Mouse (Mus musculus) kidney, postnatal 10 days (tissue): ENCODE results near the gene Tmem123.
A peak's percentile ranks its signal among the peaks of the same experiment; 100 is the strongest.

Source experiments
- DNase-seq: peaks from one replicate; pipeline ENCODE4 v3.0.0; 2021; ENCODE audit warnings: mixed read lengths

Tmem123 gene

DNA sequence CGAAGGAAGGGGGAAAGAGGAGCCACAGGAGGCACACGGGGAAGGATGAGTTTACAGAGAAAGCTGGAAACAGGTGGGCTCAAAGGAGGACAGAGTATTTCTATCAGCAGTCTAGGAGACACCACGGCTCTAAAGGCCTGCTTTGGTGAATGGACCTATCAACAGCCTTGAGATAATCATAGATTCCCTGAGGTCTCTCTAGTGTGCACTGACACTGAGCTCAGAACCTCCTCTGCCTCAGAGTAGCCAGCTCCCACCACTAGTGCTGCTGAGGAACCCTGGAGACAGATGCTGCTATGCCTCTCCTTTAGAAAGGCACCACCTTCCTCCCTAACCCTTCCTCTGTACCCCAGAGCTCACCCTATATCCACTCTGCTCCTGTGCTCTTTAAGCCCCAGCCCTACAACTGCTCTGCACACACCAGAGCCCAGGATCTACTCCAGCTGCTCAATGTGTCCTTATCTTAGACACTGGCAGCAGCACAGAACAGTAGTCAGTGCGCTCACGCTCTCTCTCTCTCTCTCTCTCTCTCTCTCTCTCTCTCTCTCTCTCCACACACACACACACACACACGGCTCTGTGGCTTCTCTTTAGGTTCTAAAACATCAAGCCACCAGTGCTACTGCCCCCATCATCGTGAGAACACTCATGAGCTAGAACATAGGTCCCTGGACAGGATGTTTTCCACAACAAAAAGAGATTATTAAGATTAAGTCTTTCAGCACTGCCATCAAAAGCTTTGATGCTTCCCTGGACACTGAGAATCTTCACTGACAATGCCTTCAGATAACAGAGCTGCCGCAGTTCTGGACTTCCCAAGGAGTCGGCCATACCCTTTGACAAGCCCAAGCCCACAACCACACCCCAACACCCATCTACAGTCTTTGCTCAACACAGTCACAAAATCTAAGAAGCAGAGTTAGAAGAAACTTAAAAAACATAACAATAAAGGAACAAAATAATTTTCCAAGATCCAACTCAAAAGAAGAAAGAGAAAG lies 66.0 kb downstream of the Tmem123 start:
- DNase-seq: no peak

GRCm38 (mm10) chr9:7833421-7833820 lies 69.6 kb downstream of the Tmem123 start:
- no peak for DNase-seq

DNA sequence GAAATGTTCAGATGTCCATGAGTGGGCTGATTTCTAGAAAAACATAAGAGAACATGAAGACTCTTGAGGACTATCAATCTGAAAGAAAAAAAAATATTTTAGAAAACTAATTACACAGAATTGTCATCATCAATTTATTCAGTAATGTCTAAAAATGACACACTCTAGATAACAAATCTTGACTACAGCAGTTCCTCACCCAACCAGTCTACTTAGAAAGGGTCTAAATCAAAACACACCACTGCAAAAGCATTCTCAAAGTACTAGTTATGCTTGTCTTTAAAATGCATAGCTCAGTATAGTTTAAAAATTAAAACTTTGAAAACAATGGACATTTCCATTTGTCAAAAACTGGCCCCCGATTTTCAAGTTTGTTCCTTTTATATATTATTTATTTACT lies 71.5 kb downstream of the Tmem123 start:
- no peak for DNase-seq

- DNase-seq: peak; percentile 62
Observed at GRCm38 (mm10) chr9:7836331-7836730, 72.5 kb downstream of the Tmem123 start.

DNA sequence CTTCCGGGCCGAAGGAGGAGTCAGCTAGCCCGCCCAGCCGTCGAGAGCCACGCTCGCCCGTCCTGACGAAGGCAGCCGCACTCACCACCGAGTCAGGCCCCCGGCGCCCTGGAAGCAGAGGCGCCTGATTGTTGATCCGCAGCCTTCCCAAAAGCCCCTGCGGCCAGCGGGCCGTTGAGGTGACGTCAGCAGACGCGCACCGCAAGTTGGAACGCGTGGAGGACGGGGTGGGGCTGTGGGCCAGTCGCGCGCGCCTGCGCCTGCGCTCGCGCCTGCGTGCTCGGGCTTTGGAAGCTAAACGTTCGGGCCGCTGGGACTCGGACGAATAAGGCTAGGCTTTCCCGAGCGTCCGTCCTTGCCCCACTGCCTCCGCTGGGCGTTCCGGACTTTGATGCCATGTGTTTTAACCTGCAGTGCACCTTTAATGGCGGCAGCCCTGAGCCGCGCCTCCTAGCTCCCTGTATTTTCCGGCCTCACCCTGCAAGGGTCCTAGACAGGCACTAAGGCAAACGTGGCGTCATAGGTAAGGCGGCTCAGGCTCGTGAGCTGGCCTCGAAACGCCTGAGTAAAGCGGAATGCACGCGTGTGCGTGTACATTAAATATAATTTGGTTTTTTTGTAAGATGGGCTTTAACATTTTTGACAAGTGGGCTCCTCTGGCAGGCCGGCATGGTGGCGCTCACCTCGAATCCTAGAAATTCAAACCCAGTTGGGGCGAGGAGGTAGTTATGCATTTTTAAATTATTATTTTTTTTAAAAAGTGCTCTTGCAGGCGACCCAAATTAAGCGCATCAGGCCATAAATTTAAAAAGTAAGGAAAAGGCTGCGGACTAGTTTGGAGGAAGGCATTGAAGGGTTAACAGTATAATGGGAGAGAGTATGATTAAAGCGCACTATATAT lies 73.3 kb downstream of the Tmem123 start, which contains the start of gene Birc2:
Gene Birc2, minus strand, starts transcription at position 160 of the 901 bp plus-strand sequence.
- peak; percentile 98 for DNase-seq

- DNase-seq: no peak
Observed at GRCm38 (mm10) chr9:7837806-7838440, 74.1 kb downstream of the Tmem123 start.

DNA sequence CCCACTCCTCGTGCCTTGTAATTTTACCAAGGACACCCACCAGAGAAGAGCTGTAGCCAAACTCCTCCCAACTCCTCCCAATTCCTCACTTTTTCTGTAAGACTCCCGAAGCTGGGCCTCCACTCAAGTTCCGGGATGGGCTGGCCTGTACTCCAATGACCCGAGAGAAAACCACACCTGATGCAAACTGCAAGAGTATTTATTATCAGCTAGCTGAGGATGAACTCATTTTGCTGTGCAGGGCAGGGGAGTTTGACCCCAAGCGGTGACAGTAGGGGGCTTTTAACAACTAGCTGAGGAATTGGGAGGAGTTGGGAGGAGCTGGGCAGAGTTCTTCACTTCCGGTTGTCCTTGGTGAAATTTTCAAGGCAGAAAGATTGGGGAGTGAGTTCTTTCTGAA lies 77.4 kb downstream of the Tmem123 start:
- no peak for DNase-seq
